Mouse (Mus musculus) left cerebral cortex, postnatal 10 days (tissue): Measurements from ENCODE around the gene Socs5. TPM values are rescaled to one million over a fixed set of nuclear protein-coding genes. Genes with fewer than 3 reads are reported as not detected.

Experiments used
- DNase-seq, 2 experiments: peaks; one replicate each; pipeline ENCODE4 v3.0.0; 2021 to 2022; ENCODE audit warnings: low spot score in 2 of 2, mixed read lengths in 1 of 2; ENCODE audit errors: extremely low spot score in 1 of 2
- intact Hi-C: fragments of 180-260 bp; cut with DNase I; formaldehyde crosslinking; loops from one replicate; pipeline ENCODE4 v1.15.1; 2025
- microRNA-seq: library from miRNA; unstranded; fragments of <30 nt; microRNA quantifications from one replicate; pipeline ENCODE4 v1.2.0, GENCODE M21; 2022
- total RNA-seq, 2 experiments: library from RNA; stranded (reverse); gene quantifications; 2 replicates each; pipeline ENCODE4 v1.2.3; 2021

Gene Socs5
- total RNA-seq, 2 experiments from 2014 or later, result 59.2 to 59.8 TPM

DNA sequence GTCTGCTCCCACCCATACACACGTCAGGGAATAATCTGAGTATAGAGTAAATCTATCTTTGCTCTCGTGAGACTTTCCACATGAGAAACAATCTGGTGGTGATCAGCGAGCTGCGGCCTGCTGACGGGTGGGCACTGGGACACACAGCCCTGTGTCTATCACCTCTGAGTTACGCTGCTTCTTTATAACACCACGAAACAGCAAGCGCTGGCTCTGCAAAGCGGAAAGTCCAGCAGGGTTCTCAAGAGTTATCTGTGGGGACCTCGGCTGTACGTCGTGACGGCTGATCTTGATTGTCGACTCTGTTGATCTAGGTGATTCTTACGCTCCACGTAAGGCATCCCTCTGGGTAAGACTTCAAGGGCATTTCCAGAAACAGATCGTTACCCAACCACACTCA lies 79.5 kb downstream of the Socs5 start:
- DNase-seq, result no peak
- intact Hi-C loops, result no loop called here

Small RNA genes within 50 kb of the gene (microRNA-seq; reads per million reads assigned to microRNA genes)
- not detected for gene Gm22346

Other genes starting within 250 kb of the Socs5 start
- not detected for gene Tmem247, start 190.3 kb upstream of the Socs5 start, total RNA-seq
- gene Atp6v1e2, start 159.8 kb upstream of the Socs5 start, total RNA-seq, result not detected
- 10 to 100 TPM; 19.5 to 24.9 TPM for gene Rhoq, start 144.6 kb upstream of the Socs5 start, total RNA-seq
- gene Pigf, start 82.3 kb upstream of the Socs5 start, total RNA-seq, result 10 to 100 TPM; 16.2 to 19.2 TPM
- gene Cript, start 82.1 kb upstream of the Socs5 start, total RNA-seq, result 10 to 100 TPM; 64.9 to 70.9 TPM
- gene Mcfd2, start 158.3 kb downstream of the Socs5 start, total RNA-seq, result 10 to 100 TPM; 31.6 to 33.5 TPM
- 10 to 100 TPM in 1 of 2 experiments, 1 to 10 TPM in 1; 6.7 to 10.8 TPM for gene Ttc7, start 175.2 kb downstream of the Socs5 start, total RNA-seq